Mouse (Mus musculus) neural tube, embryonic 15.5 days (tissue): ENCODE data around the gene Tmem198. TPM values are rescaled to one million over a fixed set of nuclear protein-coding genes. Genes with fewer than 3 reads are reported as not detected.

Experiments
- ATAC-seq: fragments of 200-750 bp; cut with Nextera tagmentation; 2 replicates; pipeline ENCODE4 v1.8.0; 2017; ENCODE audit warnings: mild to moderate bottlenecking, moderate TSS enrichment, moderate library complexity; ENCODE audit not compliant: low FRiP score
- H3K27ac ChIP-seq: fragments of 300-500 bp; sonication (generic); replicated peaks from 2 replicates; pipeline ENCODE4 v1.5.1; 2015; ENCODE audit warnings: mild to moderate bottlenecking, inconsistent platforms
- H3K27me3 ChIP-seq: fragments of 300-500 bp; sonication (generic); replicated peaks from 2 replicates; pipeline ENCODE4 v1.6.1; 2015; ENCODE audit warnings: inconsistent platforms
- H3K36me3 ChIP-seq: fragments of 300-500 bp; sonication (generic); 2 replicates; pipeline ENCODE4 v1.6.1; 2015; ENCODE audit warnings: inconsistent platforms
- H3K4me1 ChIP-seq: fragments of 300-500 bp; sonication (generic); 2 replicates; pipeline ENCODE4 v1.6.1; 2015; ENCODE audit warnings: inconsistent platforms
- H3K4me2 ChIP-seq: fragments of 300-500 bp; sonication (generic); 2 replicates; pipeline ENCODE4 v1.6.1; 2015; ENCODE audit warnings: inconsistent platforms, mild to moderate bottlenecking, moderate library complexity
- H3K4me3 ChIP-seq: fragments of 300-500 bp; sonication (generic); replicated peaks from 2 replicates; pipeline ENCODE4 v1.5.1; 2015; ENCODE audit warnings: mild to moderate bottlenecking, inconsistent platforms
- H3K9ac ChIP-seq: fragments of 300-500 bp; sonication (generic); replicated peaks from 2 replicates; pipeline ENCODE4 v1.6.1; 2015; ENCODE audit warnings: mild to moderate bottlenecking, inconsistent platforms
- H3K9me3 ChIP-seq: fragments of 300-500 bp; sonication (generic); replicated peaks from 2 replicates; pipeline ENCODE4 v1.6.1; 2016; ENCODE audit warnings: inconsistent platforms
- WGBS: fragments of 180-500 bp; shearing (Covaris S2); methylation state at CpG from one replicate; pipeline ENCODE4 v1.1.7; 2015; ENCODE audit warnings: mixed read lengths; 5-methylcytosine and 5-hydroxymethylcytosine counted together
- polyA plus RNA-seq: library from polyadenylated mRNA; unstranded; fragments of >200 nt; fragmentation: Nextera tagmentation; extraction: Ambion mirVana; gene quantifications from 2 replicates; pipeline ENCODE4 v1.2.1, GENCODE M21; 2015

Gene Tmem198
- polyA plus RNA-seq, 1 experiment from 2014 or later: 50.7 TPM

GRCm38 (mm10) chr1:75477264-75477965, 1.9 kb upstream of the Tmem198 start:
- ATAC-seq: no peak
- H3K4me1 ChIP-seq: peaks cover 61% of the 10 kb centered on the region
- no peaks in the 10 kb centered on the region for H3K9me3 ChIP-seq
- peak overlapping the region; percentile 45; the same call in 1 of the 2 replicates for H3K27ac ChIP-seq
- peaks cover 43% of the 10 kb centered on the region for H3K36me3 ChIP-seq
- WGBS: 12% methylated on average over 35 of the region's 35 CpGs
- H3K27me3 ChIP-seq: peaks cover 6% of the 10 kb centered on the region
- peak overlapping the region; percentile 64; the same call in 1 of the 2 replicates for H3K9ac ChIP-seq
- H3K4me2 ChIP-seq: peak overlapping the region; percentile 91
- peak overlapping the region; percentile 61 for H3K4me3 ChIP-seq

- H3K36me3 ChIP-seq: peaks cover 43% of the 10 kb centered on the region
- no peaks in the 10 kb centered on the region for H3K9me3 ChIP-seq
- WGBS: 46% methylated on average over 3 of the region's 3 CpGs
- H3K27me3 ChIP-seq: peaks cover 11% of the 10 kb centered on the region
- H3K4me2 ChIP-seq: peak overlapping the region; percentile 91
- ATAC-seq: no peak
- H3K4me3 ChIP-seq: peak overlapping the region; percentile 61
- H3K4me1 ChIP-seq: peaks cover 65% of the 10 kb centered on the region
- peak overlapping the region; percentile 64 for H3K9ac ChIP-seq
- H3K27ac ChIP-seq: no peak overlapping the region; the same call in 1 of the 2 replicates
These were observed 1.4 kb upstream of the Tmem198 start for GRCm38 (mm10) chr1:75477966-75478290.

GRCm38 (mm10) chr1:75478497-75478896, 835 bp upstream of the Tmem198 start:
- Histone ChIP-seq H3K4me1 (peaks cover 65% of the 10 kb centered on the region), H3K27ac (peak overlapping the region; percentile 86), H3K4me3 (peak overlapping the region; percentile 61), H3K4me2 (peak overlapping the region; percentile 91), H3K9me3 (no peaks in the 10 kb centered on the region), H3K36me3 (peaks cover 42% of the 10 kb centered on the region), H3K9ac (peak overlapping the region; percentile 64), H3K27me3 (peaks cover 17% of the 10 kb centered on the region)
- WGBS: under 1% methylated on average over 21 of the region's 25 CpGs
- ATAC-seq: peak; percentile 22; the same call in 1 of the 2 replicates

- Histone ChIP-seq H3K4me1 (peaks cover 55% of the 10 kb centered on the region), H3K36me3 (peaks cover 39% of the 10 kb centered on the region)
These were observed 280 bp downstream of the Tmem198 start for GRCm38 (mm10) chr1:75479635-75479989.

GRCm38 (mm10) chr1:75480036-75480435, 704 bp downstream of the Tmem198 start:
- peak overlapping the region; percentile 91 for H3K4me2 ChIP-seq
- H3K9me3 ChIP-seq: no peaks in the 10 kb centered on the region
- H3K36me3 ChIP-seq: peaks cover 39% of the 10 kb centered on the region
- WGBS: 14% methylated on average over 13 of the region's 13 CpGs
- H3K9ac ChIP-seq: peak overlapping the region; percentile 64
- H3K4me1 ChIP-seq: peaks cover 52% of the 10 kb centered on the region
- H3K4me3 ChIP-seq: peak overlapping the region; percentile 61
- peak overlapping the region; percentile 86 for H3K27ac ChIP-seq
- ATAC-seq: no peak
- H3K27me3 ChIP-seq: peaks cover 32% of the 10 kb centered on the region

More at GRCm38 (mm10) chr1:75479635-75479989, 280 bp downstream of the Tmem198 start:
- Histone ChIP-seq H3K4me2 (peak overlapping the region; percentile 91), H3K4me3 (peak overlapping the region; percentile 61), H3K9me3 (no peaks in the 10 kb centered on the region), H3K9ac (peak overlapping the region; percentile 64), H3K27me3 (peaks cover 28% of the 10 kb centered on the region), H3K27ac (peak overlapping the region; percentile 86)
- under 1% methylated on average over 24 of the region's 24 CpGs for WGBS
- no peak for ATAC-seq

- Histone ChIP-seq H3K36me3 (peaks cover 39% of the 10 kb centered on the region), H3K4me2 (peak overlapping the region; percentile 91), H3K4me1 (peaks cover 52% of the 10 kb centered on the region), H3K4me3 (peak overlapping the region; percentile 61), H3K27ac (no peak overlapping the region), H3K9me3 (no peaks in the 10 kb centered on the region), H3K9ac (0 out of 2 replicates have a peak overlapping the region, but pooled peaks have one; percentile 64), H3K27me3 (peaks cover 39% of the 10 kb centered on the region)
- no peak for ATAC-seq
- 91% methylated on average over 7 of the region's 7 CpGs for WGBS
These were observed 1.4 kb downstream of the Tmem198 start for GRCm38 (mm10) chr1:75480735-75481134.

GRCm38 (mm10) chr1:75486561-75486960, 7.2 kb downstream of the Tmem198 start:
- H3K4me2 ChIP-seq: peak overlapping the region; percentile 90
- peak overlapping the region; percentile 53 for H3K4me3 ChIP-seq
- peaks cover 71% of the 10 kb centered on the region for H3K27me3 ChIP-seq
- no peak overlapping the region for H3K27ac ChIP-seq
- H3K4me1 ChIP-seq: peaks cover 37% of the 10 kb centered on the region
- H3K36me3 ChIP-seq: peaks cover 48% of the 10 kb centered on the region
- peak; percentile 9; the same call in 1 of the 2 replicates for ATAC-seq
- no peaks in the 10 kb centered on the region for H3K9me3 ChIP-seq
- WGBS: 8% methylated on average over 24 of the region's 24 CpGs
- H3K9ac ChIP-seq: peak overlapping the region; percentile 44; the same call in 1 of the 2 replicates

- peaks cover 69% of the 10 kb centered on the region for H3K27me3 ChIP-seq
These were observed 7.7 kb downstream of the Tmem198 start for GRCm38 (mm10) chr1:75487040-75487404.

GRCm38 (mm10) chr1:75487405-75488161, 8.3 kb downstream of the Tmem198 start:
- H3K27me3 ChIP-seq: peaks cover 63% of the 10 kb centered on the region
- peaks cover 48% of the 10 kb centered on the region for H3K36me3 ChIP-seq
- under 1% methylated on average over 62 of the region's 62 CpGs for WGBS
- peak overlapping the region; percentile 44 for H3K9ac ChIP-seq
- H3K4me1 ChIP-seq: peaks cover 28% of the 10 kb centered on the region
- H3K9me3 ChIP-seq: no peaks in the 10 kb centered on the region
- peak overlapping the region; percentile 53 for H3K4me3 ChIP-seq
- peak; percentile 77 for ATAC-seq
- no peak overlapping the region for H3K27ac ChIP-seq
- H3K4me2 ChIP-seq: peak overlapping the region; percentile 90

More at GRCm38 (mm10) chr1:75487040-75487404, 7.7 kb downstream of the Tmem198 start:
- no peak overlapping the region for H3K27ac ChIP-seq
- H3K9me3 ChIP-seq: no peaks in the 10 kb centered on the region
- WGBS: 2% methylated on average over 13 of the region's 13 CpGs
- peak; percentile 21; the same call in 1 of the 2 replicates for ATAC-seq
- peaks cover 50% of the 10 kb centered on the region for H3K36me3 ChIP-seq
- H3K4me2 ChIP-seq: peak overlapping the region; percentile 90
- H3K9ac ChIP-seq: peak overlapping the region; percentile 44
- H3K4me3 ChIP-seq: peak overlapping the region; percentile 53
- peaks cover 33% of the 10 kb centered on the region for H3K4me1 ChIP-seq

- 87% methylated on average over 34 of the region's 34 CpGs for WGBS
These were observed 11.6 kb downstream of the Tmem198 start for GRCm38 (mm10) chr1:75490785-75491551.

GRCm38 (mm10) chr1:75492579-75493170, 13.3 kb downstream of the Tmem198 start:
- Histone ChIP-seq H3K4me3 (no peak overlapping the region), H3K9me3 (no peaks in the 10 kb centered on the region), H3K36me3 (peaks cover 30% of the 10 kb centered on the region), H3K9ac (no peak overlapping the region), H3K27ac (no peak overlapping the region), H3K4me2 (no peak overlapping the region), H3K4me1 (peaks cover 8% of the 10 kb centered on the region), H3K27me3 (peaks cover 22% of the 10 kb centered on the region)
- ATAC-seq: no peak
- 44% methylated on average over 24 of the region's 24 CpGs for WGBS

More at GRCm38 (mm10) chr1:75490785-75491551, 11.6 kb downstream of the Tmem198 start:
- Histone ChIP-seq H3K36me3 (peaks cover 20% of the 10 kb centered on the region), H3K4me3 (no peak overlapping the region), H3K4me1 (peaks cover 25% of the 10 kb centered on the region), H3K9me3 (no peaks in the 10 kb centered on the region), H3K9ac (no peak overlapping the region), H3K27ac (no peak overlapping the region), H3K27me3 (peaks cover 35% of the 10 kb centered on the region), H3K4me2 (no peak overlapping the region)
- ATAC-seq: no peak
